Comparison of ENCODE assay signal across 13 mouse cellular contexts in genomic region chr9:70816701-70817305, GRCm38 (mm10).
DNase-seq lines count a peak whose midpoint lies in the region; ATAC-seq lines count a peak whose summit lies in the region.
"Had no signal": no experiment of that assay in that cellular context is flagged by ENCODE, and none has a peak within 500 bp of the region (broad histone marks: within the 10 kb centered on the region; RNA-seq: fewer than 3 reads in every experiment).

No protein-coding gene starts in this region.

- H3K36me3 ChIP-seq in heart, embryonic 10.5 days: no peaks in the 10 kb centered on the region
- no peaks in the 10 kb centered on the region for H3K36me3 ChIP-seq in heart, embryonic 12.5 days
- H3K36me3 ChIP-seq: hindbrain, embryonic 15.5 days; liver, embryonic 12.5 days had no signal

- no peak for ATAC-seq in heart, embryonic 12.5 days (ENCODE audit: insufficient number of reproducible peaks, low FRiP score)
- ATAC-seq: liver, embryonic 12.5 days had no signal

- peaks cover 41% of the 10 kb centered on the region for H3K4me1 ChIP-seq in heart, embryonic 10.5 days
- peaks cover 26% of the 10 kb centered on the region for H3K4me1 ChIP-seq in heart, embryonic 12.5 days (replicated peaks)

- no peaks in the 10 kb centered on the region for H3K27me3 ChIP-seq in heart, embryonic 10.5 days (ENCODE audit: insufficient read depth, poor library complexity, severe bottlenecking)
- no peaks in the 10 kb centered on the region for H3K27me3 ChIP-seq in heart, embryonic 12.5 days (replicated peaks)
- H3K27me3 ChIP-seq: hindbrain, embryonic 15.5 days; liver, embryonic 12.5 days had no signal

- no peak for DNase-seq in heart, embryonic 10.5 days (ENCODE audit: low spot score)
- DNase-seq in right cerebral cortex, adult 18-20 months: peak; percentile 63
- no peak for DNase-seq in right cerebral cortex, postnatal 14 days
- peak; percentile 26 to 53 for DNase-seq in layer of hippocampus, postnatal 14 days (ENCODE audit: low spot score in 2 of 2)
- DNase-seq in telencephalon, adult 2 months (ENCODE audit: low read depth, low spot score): peak; percentile 78
- DNase-seq in cerebellum, postnatal 10 days: no peak
- DNase-seq in urinary bladder, postnatal 36 days (ENCODE audit: low spot score in 2 of 2): no peak
- DNase-seq: heart, adult 18-20 months; kidney, postnatal 10 days had no signal

- H3K9ac ChIP-seq in heart, embryonic 12.5 days: no peak overlapping the region
- H3K9ac ChIP-seq: hindbrain, embryonic 15.5 days; liver, embryonic 12.5 days had no signal

- WGBS in heart, embryonic 10.5 days: 77% methylated on average over 14 of the region's 14 CpGs
- WGBS in heart, embryonic 12.5 days: 73% methylated on average over 14 of the region's 14 CpGs

- H3K9me3 ChIP-seq in heart, embryonic 10.5 days: no peaks in the 10 kb centered on the region
- H3K9me3 ChIP-seq in heart, embryonic 12.5 days (replicated peaks): no peaks in the 10 kb centered on the region
- H3K9me3 ChIP-seq: hindbrain, embryonic 15.5 days; liver, embryonic 12.5 days had no signal

- H3K27ac ChIP-seq in heart, embryonic 10.5 days: peak overlapping the region; percentile 59; the same call in 1 of the 2 replicates
- no peak overlapping the region for H3K27ac ChIP-seq in heart, embryonic 12.5 days (ENCODE audit: poor library complexity, severe bottlenecking)
- H3K27ac ChIP-seq: hindbrain, embryonic 15.5 days; macrophage had no signal

- no peak overlapping the region for H3K4me2 ChIP-seq in heart, embryonic 12.5 days
- H3K4me2 ChIP-seq: hindbrain, embryonic 15.5 days; liver, embryonic 12.5 days had no signal

- no peak overlapping the region for H3K4me3 ChIP-seq in heart, embryonic 10.5 days
- H3K4me3 ChIP-seq in heart, embryonic 12.5 days: no peak overlapping the region
- H3K4me3 ChIP-seq: hindbrain, embryonic 15.5 days; liver, embryonic 12.5 days had no signal

Comparison
In these comparisons a context has a peak if more than half of its experiments do, and no peak if none do; other contexts are left out.
1. DNase-seq: peak in right cerebral cortex, adult 18-20 months (single experiment), layer of hippocampus, postnatal 14 days (2 of 2) and telencephalon, adult 2 months (single experiment); none in heart, embryonic 10.5 days (single experiment), right cerebral cortex, postnatal 14 days (single experiment), cerebellum, postnatal 10 days (0 of 2) and urinary bladder, postnatal 36 days (0 of 2).